Mouse (Mus musculus): ENCODE measurements around the gene G6pc.
A peak's percentile ranks its signal among the peaks of the same experiment; 100 is the strongest.
"Not testable (repeated sequence)": the region's sequence is repeated elsewhere in the genome, so short reads cannot be mapped to it uniquely, and the experiment has no call there.

G6pc gene

DNA sequence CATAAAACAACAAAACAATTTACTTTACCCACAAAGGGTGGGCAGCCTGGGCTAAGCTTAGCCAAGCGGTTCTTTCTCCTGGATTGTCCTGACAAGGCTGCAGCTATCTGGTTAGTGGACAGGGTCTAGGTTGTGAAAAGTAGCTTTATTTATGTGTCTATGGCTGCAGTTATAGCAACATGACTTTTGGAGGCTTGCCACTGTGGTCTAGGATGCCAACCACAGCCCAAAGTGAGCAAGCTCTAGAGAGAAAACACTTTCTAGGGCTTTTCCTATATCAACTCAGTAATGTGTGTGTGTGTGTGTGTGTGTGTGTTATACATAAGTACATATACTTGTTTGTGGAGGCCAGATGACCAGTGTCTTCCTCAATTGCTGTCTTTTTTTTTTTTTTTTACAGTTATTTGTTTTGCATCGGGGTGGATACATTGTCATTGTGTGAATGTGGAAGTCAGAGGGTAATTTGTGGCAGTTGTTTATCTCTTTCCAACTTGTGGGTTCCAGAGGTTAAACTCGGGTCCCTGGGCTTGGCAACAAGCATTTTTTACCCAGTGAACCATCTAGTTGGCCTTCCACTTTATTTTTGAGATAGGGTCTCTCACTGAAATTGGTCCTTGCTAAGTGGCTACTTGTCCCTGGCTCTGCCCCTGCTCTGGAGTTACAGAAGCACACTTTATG lies 9.7 kb upstream of the G6pc start:
- no peak for DNase-seq

DNA sequence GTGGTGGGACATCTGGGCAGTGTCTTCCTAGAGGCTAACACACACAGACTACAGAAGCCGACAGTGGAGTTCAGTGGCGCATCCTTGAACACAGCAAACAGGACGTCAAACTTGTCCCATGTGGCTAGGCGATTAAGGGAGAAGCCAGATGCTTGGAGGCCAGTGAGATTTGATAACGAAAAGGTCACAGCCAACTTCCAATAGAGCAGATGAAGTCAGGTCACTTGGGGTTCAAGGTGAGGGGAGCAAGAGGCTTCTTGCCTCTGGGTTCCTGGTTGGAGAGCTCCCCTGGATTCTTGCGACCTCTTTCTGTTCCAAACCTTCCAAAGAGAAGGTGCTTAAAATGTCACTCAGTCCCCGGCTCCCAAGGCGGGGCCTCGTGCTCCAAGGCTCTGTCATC lies 7.6 kb upstream of the G6pc start:
- no peak for DNase-seq

DNA sequence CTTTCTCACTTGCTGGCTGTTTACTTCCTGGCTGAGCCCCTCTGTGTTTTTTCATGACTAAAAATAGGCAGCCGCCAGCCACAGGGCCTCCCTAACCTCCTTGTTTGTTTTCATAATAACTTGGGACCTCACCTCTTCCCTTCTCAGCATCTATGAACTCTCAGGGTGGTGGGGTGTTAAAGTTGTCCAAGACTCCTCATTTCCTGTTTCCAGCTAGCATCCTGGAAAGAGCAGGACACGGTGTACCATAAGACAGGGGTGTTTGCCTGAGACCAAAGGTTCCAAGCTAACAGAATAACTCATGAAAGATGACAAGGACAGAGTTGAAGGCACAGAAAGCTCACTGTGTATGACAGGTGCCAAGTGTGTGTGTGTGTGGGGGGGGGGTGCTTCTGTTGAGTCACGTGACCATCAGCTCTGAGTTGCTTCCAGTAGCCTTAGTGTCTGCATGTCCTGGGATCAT lies 6.7 kb upstream of the G6pc start:
- DNase-seq: peak; percentile 58

DNA sequence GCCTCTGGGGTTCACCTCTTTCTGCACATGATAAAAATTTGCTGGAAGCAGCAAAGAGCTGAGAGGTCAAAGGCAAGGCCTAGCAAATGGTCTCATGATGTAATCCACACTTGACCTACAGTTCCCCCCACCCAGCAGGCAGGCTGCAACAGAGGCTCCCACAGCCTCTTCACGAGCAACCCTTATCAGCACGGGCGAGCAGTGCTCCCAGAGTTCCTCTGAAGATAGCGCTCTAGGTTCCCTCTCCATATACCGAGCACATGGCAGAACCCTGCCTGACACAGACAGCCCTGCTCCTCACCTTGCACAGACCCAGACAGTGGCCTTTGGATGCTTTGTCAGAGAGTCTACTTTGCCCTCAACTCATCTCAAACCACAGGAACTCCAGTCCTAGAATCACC lies 2.8 kb upstream of the G6pc start:
- DNase-seq: no peak

DNA sequence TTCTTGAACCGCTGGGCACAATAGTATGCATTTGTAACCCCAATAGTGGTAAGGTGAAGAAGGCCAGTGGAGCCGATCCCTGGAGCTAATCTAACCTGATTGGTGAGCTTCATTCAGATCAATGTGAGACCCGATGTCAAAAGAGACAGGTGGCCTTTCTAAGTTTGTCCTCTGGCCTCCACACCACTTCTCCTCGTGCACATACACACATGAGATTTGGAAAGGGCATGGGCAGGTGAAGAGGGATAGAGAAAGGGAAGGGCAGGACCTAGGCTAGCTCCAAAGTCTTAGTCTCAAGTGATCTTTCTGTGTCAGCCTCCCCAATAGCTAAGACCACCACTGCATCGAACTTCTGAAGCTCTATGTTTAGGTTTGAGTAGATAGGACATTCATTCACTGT lies 2.8 kb downstream of the G6pc start:
- no peak for DNase-seq

DNA sequence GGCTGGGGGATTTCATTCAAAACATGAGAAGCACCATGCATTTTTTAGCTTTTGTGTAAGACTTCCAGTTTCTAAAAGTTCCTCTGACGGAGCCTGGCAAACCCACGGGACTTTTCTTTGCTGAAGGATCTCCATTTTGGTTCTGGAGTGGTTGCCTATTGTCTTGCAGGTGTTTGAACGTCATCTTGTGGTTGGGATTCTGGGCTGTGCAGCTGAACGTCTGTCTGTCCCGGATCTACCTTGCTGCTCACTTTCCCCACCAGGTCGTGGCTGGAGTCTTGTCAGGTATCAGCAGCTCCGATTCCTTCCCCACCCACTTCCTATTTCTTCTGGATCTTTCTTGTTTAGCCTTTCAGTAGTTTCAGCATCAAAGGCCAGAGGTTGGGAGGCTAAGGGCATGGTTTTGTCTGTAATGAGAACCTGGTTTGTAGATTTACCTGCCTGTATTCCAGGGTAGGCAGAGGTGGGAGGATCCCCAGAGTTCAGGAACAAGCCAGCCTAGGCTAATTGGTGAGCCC lies 7.1 kb downstream of the G6pc start:
- DNase-seq: no peak

DNA sequence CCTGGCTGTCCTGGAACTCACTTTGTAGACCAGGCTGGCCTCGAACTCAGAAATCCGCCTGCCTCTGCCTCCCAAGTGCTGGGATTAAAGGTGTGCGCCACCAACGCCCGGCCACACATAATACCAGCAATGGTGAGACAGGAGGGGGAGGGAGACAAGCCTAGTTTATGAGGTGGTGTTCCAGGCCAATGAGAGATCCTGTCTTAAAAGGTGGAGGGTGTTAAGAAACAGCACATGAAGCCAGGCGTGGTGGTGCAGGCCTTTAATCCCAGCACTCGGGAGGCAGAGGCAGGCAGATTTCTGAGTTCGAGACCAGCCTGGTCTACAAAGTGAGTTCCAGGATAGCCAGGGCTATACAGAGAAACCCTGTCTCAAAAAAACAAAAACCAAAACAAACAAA lies 10.8 kb downstream of the G6pc start:
- DNase-seq: not testable (repeated sequence)

DNA sequence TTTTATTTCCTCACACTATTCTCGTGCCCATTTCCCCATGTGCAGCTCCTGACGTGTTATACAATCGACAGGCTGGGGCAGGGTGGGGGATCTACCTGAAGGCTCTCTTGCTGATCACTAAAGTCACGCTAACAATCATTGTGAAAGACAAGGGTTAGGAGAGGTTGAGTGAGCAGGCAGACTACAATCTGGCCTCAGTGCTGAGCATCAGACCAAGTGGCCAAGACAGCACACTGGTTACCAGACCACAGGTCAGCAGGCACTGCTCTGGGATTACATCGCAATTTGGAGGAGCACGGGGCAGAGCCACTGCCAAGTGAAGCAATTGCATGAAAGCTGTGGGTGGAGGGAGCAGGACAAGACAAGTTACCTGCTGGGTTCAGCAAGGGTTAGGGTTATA lies 11.6 kb downstream of the G6pc start:
- no peak for DNase-seq

DNA sequence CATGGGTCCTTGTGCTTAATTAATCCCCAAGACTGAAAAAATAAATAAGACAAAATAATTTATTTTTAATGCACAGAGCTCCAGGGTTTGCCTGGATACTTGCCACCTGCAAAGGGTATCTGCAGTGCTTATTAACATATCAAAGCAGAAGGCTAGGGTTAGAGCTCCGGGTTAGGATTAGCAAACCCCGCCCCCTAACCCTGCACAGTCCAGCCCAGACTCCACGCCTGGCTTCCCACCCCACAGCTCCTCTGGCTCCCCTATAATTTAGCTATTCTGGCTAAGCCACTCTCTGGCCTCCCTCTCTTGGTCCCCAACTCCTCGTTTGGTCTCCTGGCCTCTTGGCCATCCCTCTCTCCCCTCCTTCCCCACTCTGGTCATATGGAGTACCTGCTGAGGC lies 14.5 kb downstream of the G6pc start:
- no peak for DNase-seq

DNA sequence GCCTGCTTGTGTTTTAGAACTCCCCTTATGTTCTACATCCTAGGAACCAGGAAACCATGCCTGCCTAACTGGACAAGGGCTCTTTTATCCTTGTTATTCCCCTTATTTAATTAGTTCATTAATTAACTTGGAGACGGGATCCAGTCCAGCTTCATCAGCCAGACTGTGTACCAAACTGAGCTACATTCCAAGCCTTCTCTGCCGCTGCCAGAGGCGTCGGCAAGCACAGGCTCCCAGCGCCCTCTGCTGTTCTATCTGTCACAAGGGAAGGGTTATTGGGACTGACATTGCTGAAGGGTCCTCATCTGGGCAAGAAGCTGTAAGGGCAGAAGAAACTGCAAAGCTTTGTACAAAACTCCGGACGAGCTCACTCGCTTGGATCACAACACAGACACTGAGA lies 27.7 kb downstream of the G6pc start:
- peak; percentile 86 for DNase-seq

DNA sequence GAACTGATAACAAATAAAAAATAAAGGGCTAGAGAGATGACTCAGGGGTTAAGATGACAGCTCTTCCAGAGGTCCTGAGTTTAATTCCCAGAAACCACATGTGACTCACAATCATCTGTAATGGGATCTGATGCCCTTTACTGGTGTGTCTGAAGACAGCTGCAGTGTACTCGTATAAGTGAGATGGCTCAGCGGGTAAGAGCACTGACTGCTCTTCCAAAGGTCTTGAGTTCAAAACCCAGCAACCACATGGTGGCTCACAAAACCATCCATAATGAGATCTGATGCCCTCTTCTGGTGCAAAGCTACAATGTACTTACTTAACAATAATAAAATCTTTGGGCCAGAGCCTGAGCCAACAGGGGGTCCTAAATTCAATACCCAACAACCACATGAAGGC lies 47.9 kb downstream of the G6pc start:
- DNase-seq: no peak

DNA sequence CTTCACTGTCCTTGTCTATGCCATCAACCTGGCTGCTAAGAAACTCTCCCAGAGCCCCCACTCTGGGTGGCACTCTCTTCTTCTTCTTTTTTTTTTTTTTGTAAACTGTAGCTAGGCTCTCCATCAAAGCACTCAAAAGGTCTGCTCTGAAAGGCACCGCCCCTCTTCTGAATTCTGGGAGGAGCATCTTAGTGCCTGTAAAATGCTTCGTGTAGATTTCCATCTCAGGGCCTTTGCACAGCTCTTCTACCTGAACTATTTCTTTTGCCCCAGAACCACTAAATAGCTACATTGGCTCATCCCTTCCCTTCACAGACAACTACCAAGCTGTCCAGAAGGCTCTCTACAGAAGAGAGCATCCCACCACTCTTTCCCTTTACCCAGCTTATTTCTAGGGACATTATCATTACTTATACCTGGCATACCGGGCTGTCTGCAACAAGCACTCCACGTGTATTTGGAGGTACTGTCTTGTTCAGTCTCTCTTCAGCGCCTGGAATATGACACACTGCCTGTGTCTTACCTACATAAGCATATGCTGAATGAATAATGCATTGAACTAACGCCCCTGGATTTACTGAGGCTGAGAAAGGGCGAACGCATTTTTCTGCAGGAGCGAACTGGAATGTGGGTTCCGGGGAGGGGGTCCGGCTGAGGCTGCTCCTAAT lies 49.2 kb downstream of the G6pc start:
- DNase-seq: peak; percentile 30

DNA sequence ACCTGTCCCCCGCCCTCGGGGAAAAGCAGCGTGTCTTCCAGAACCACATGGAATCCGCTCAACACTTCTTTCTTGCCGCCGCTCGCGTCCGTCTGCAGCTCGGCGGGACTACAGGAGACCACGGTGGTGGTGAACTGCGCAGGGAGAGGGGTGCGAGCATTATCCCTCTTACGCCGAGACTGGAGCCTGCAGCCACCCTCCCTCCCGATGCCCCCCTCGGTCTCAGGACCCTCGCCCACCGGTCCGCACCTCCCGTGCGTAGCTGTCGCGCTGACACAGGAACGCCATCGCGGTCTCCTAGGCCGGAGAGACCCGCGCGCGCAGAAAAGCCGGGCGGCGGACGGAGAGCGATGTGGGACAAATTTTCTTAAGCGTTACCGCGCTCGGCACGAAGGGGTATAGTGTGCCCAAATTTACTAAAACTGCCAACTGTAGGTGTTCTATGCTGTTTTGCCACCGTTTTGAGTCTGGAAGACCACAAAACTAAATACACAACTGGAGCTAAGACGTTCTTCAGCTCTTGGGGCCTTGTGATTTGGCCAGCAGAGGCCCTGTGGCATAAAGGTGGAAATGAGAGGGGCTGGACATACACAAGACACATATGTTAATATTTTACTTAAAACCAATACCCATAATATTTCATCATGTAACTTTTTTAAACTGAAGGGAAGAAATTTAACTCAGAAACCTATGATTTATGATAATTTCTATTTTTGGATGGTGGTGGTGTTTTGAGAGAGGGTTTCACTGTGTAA lies 49.9 kb downstream of the G6pc start, which contains the start of gene Aarsd1:
Gene Aarsd1 (minus strand): TSS at position 515 of the 755 bp plus-strand sequence.
- DNase-seq: peak; percentile 97

DNA sequence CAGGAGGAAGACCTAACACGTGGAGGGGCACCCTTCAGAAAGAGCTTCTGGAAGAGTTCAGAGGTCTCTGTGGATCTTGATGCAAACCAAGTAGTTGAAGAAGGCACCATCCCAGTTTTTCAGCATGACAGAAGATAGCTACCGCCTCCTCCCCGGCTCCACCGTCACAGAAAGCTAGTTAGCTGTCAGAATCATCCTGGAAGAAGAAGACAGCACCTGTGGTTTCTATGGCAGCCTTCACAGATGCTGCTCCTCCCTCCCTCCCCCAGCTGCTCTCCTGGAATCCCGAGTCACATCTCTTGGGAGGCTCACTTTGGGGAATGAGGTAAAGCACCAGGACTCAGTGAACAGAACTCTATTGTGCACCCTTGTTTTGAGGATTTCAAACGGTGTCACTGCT lies 51.6 kb downstream of the G6pc start:
- no peak for DNase-seq

DNA sequence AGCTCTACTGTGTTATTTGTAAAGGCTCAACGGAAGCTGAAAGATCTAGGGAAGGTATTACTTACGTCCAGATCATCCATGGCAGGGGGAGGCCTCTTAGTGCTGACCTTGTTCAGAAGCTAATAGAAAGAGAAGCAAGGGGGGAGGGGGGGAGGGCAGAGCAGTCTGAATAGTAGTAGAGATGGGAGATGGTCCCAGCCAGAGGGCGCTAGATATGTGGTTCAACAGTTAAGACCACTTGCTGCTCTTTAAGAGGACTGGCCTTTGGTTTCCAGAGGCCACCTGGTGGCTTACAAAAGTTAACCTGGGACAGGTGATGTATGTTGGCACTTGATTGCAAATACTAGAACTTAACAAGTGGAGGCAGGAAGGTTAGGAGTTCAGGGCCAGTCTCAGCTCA lies 52.2 kb downstream of the G6pc start:
- peak; percentile 30 for DNase-seq

DNA sequence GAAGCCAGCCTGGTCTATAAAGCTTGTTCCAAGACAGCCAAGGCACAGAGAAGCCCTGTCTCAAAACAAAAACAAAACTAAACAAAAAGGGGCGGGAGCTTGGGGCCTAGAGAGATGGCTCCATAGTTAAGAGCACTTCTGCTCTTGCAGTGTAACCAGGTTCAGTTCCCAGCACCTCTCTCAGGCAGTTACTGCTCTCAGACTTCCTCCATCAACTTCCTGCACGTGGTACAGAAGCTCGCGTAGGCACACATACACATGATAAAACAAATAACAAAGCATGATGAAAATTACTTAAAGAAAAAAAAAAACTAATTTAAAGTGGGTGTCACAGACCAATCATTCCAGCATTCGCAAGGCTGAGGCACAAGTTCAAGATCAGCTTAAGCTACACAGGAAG lies 52.8 kb downstream of the G6pc start:
- DNase-seq: no peak

DNA sequence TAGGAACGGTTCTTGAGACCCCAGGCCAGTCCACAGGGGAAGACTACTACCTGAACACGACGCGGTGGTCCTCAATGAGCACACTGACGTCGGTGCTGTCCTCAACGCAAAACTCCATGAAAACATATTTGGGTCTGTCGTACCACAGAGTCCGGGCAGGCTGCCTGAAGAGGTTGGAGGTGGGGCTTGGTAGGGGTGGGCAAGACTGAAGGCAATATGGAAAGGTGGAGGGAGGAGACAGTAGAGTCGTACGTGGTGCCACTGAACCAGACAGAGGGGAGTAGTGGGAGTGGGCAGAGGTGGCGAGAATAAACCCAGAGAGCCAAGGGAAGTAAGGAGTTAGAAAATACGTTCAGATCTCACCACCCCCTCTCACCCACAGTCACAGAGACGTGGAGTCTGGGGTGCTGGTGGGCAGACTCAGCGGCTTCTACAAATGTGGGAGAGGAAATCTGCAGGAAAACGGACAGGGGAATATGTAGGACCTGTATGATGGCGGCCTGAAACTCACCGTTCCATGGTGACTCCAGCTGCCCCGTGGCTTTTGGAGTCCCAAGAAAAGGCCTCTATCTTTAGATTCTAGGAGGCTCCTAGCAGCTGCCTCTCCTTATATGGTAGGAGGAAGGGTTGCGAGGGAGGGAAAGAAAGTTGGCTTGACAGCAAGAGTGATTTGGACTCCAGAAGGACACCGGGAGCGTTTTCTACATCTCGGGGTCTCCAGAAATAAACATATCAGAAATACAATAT lies 56.9 kb downstream of the G6pc start, which contains the start of gene Gm27029:
Gene Gm27029 (minus strand): TSS at position 692 of the 747 bp plus-strand sequence.
- no peak for DNase-seq

DNA sequence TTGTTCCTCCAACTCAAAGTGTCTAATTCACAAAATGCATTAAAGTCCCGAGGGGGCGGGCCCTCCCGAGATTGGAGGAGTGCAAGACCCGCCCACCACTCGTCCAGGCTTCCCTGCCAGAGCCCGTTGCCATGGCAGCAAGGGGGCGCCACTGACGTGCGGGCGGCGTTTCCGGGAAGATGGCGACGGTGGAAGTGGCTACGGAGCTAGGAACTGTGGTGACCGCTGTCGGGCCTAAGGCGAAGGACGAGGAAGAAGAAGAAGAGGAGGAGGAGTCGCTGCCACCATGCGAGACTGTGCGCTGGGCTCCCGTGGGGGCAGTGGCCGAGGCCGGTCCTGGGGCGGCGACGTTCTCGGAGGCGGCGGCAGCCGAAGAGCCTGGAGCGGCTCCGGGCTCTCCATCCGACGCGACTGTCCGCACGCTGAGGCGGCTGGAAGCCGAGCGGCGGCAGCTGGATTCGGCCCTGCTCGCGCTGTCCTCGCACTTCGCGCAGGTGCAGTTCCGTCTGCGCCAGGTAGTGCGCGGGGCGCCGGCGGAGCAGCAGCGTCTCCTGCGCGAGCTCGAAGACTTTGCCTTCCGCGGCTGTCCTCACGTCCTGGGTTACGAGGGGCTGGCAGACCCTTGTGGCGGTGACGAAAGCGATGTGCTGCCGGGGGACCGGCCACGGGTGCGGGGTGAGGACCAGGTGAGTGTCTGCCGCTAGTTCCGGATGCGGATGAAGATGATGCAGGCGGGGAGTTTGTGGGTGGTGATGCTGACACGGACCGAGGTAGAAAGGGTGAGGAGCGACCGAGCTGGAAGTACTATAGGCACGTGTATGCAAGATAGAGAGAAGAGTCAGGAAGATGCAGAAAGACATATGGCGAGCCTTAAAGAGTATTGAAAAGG lies 57.8 kb downstream of the G6pc start, which contains the start of the genes Rundc1 and Ptges3l:
Gene Rundc1 (plus strand): TSS at position 161 of the 889 bp plus-strand sequence.
Gene Ptges3l (minus strand): TSS at position 409 of the 889 bp plus-strand sequence.
- peak; percentile 100 for DNase-seq

DNA sequence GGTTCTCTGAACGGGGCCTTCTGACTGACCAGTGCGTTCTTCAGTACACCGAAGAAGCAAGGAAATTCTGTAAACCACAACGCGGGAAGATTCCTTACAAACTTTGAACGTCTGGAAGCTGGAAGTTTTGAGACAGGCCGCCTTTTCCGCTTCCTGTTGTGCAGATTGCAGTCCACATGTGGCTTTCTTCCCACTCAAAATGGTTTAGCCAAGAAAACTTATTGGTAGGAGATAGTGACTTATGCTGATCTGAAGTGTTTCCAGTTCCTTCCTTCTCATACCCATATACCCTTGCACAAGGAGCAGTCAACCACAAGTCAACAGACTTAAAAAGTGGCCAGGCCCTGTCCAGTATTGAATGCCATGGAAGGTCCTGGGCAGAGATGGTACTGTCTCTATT lies 58.8 kb downstream of the G6pc start:
- DNase-seq: no peak
